Mouse (Mus musculus): Measurements from ENCODE around the gene Olfr1102. TPM values are rescaled to one million over a fixed set of nuclear protein-coding genes. Genes with fewer than 3 reads are reported as not detected.

Gene Olfr1102
- not detected in 2 replicates for polyA plus RNA-seq (2015; fragmentation: Nextera tagmentation; extraction: Ambion mirVana)

DNA sequence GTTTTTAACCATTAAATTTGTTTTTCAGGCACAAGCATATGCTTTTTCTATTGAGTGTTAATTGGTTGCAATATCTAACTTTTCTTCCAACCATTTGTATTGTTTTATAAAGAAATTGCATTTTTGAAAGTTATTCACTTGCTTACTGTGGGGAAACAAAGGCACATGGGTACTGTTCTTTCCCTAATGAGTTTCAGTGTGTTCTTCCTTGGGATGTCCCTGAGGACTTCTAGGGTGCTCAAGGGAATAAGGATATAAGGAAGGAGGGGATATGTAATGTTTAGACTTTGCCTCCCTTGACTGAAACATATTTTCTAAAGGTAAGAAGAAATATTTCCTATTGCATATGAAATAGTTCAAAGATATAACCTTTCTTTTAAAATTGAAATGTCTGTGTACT, at the start of gene Olfr1102:
TSS of gene Olfr1102 (plus strand) at position 301 of the 400 bp plus-strand sequence.
- no peak for ATAC-seq (ENCODE audit: insufficient read depth, low FRiP score)

DNA sequence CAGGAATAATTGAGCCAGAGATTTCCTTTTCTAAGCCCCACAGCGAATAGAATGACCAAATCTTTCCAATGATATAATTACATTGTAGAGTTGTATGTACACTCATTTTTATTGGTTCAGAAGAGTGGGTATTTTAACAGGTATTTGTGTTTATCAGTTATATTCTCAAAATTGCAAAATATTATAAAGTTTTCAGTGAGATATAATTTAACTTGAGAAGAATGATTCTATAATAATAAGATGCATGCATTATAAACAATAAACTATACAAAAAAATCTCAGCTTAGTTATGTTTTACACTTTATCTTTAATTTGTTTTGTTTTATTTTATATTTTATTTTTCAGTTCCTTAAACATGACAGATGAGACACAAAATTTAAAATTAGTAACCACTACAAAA, 37.6 kb upstream of the Olfr1102 start, which contains the start of gene Olfr1099:
TSS of gene Olfr1099 (minus strand) at position 101 of the 400 bp plus-strand sequence.
- H3K4me2 ChIP-seq (ENCODE audit: low read depth, low read length), result no peak within 1 kb of the TSS
- H3K27me3 ChIP-seq (ENCODE audit: control insufficient read depth, insufficient read depth, low read length), result no peaks in the 10 kb centered on the region
- no peak within 1 kb of the TSS for H3K9ac ChIP-seq (ENCODE audit: low read length)
- WGBS, result 83% methylated on average over 1 of the region's 1 CpGs
- H3K9me3 ChIP-seq (replicated peaks; ENCODE audit: control insufficient read depth, low read length), result no peaks in the 10 kb centered on the region
- no peaks in the 10 kb centered on the region for H3K4me1 ChIP-seq (ENCODE audit: control insufficient read depth, insufficient read depth, low read length)
- no peak within 1 kb of the TSS for H3K27ac ChIP-seq (ENCODE audit: low read length)
- no peak for ATAC-seq (ENCODE audit: insufficient read depth, low FRiP score)
- no peak within 1 kb of the TSS for H3K4me3 ChIP-seq (replicated peaks; ENCODE audit: low read length)
- no peaks in the 10 kb centered on the region for H3K36me3 ChIP-seq (ENCODE audit: control insufficient read depth, insufficient read depth, low read length)

More for the DNA sequence above, at the start of gene Olfr1102:
- H3K4me3 ChIP-seq (replicated peaks; ENCODE audit: low read length), result no peak within 1 kb of the TSS
- H3K27me3 ChIP-seq (ENCODE audit: control insufficient read depth, insufficient read depth, low read length), result no peaks in the 10 kb centered on the region
- no peak within 1 kb of the TSS for H3K4me2 ChIP-seq (ENCODE audit: low read depth, low read length)
- H3K4me1 ChIP-seq (ENCODE audit: control insufficient read depth, insufficient read depth, low read length), result no peaks in the 10 kb centered on the region
- H3K9me3 ChIP-seq (replicated peaks; ENCODE audit: control insufficient read depth, low read length), result no peaks in the 10 kb centered on the region
- no peak within 1 kb of the TSS for H3K9ac ChIP-seq (ENCODE audit: low read length)
- H3K36me3 ChIP-seq (ENCODE audit: control insufficient read depth, insufficient read depth, low read length), result no peaks in the 10 kb centered on the region
- no peak within 1 kb of the TSS for H3K27ac ChIP-seq (ENCODE audit: low read length)

DNA sequence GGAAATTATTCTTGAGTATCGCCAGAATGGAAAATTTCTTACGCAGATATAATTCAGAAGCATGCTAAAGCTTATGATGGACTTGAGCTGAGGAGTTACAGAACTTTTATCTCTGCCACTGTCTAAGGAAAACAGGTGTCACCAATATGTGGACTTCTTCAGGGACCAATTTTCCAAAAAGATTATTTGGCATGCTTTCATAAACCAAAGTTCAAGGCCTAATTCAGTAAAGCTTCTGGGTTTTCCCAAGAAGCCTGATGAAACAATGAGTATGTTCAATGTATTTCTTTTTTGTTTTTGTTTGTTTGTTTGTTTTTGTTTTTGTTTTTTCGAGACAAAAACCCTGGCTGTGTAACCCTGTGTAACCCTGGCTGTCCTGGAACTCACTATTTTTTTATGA, 18.3 kb upstream of the Olfr1102 start, which contains the start of gene Olfr1100:
TSS of gene Olfr1100 (minus strand) at position 101 of the 400 bp plus-strand sequence.
- H3K4me1 ChIP-seq (ENCODE audit: control insufficient read depth, insufficient read depth, low read length), result no peaks in the 10 kb centered on the region
- no peaks in the 10 kb centered on the region for H3K9me3 ChIP-seq (replicated peaks; ENCODE audit: control insufficient read depth, low read length)
- WGBS, result 73% methylated on average over 3 of the region's 3 CpGs
- H3K4me2 ChIP-seq (ENCODE audit: low read depth, low read length), result no peak within 1 kb of the TSS
- H3K9ac ChIP-seq (ENCODE audit: low read length), result no peak within 1 kb of the TSS
- H3K4me3 ChIP-seq (replicated peaks; ENCODE audit: low read length), result no peak within 1 kb of the TSS
- H3K27me3 ChIP-seq (ENCODE audit: control insufficient read depth, insufficient read depth, low read length), result no peaks in the 10 kb centered on the region
- no peaks in the 10 kb centered on the region for H3K36me3 ChIP-seq (ENCODE audit: control insufficient read depth, insufficient read depth, low read length)
- no peak within 1 kb of the TSS for H3K27ac ChIP-seq (ENCODE audit: low read length)
- ATAC-seq (ENCODE audit: insufficient read depth, low FRiP score), result no peak

- Histone ChIP-seq H3K4me2 (ENCODE audit: low read depth, low read length) (no peak within 1 kb of the TSS), H3K36me3 (ENCODE audit: control insufficient read depth, insufficient read depth, low read length) (no peaks in the 10 kb centered on the region), H3K4me3 (replicated peaks; ENCODE audit: low read length) (no peak within 1 kb of the TSS), H3K9ac (ENCODE audit: low read length) (no peak within 1 kb of the TSS), H3K27me3 (ENCODE audit: control insufficient read depth, insufficient read depth, low read length) (no peaks in the 10 kb centered on the region), H3K9me3 (replicated peaks; ENCODE audit: control insufficient read depth, low read length) (no peaks in the 10 kb centered on the region), H3K27ac (ENCODE audit: low read length) (no peak within 1 kb of the TSS), H3K4me1 (ENCODE audit: control insufficient read depth, insufficient read depth, low read length) (no peaks in the 10 kb centered on the region)
- WGBS, result 73% methylated on average over 3 of the region's 3 CpGs
- no peak for ATAC-seq (ENCODE audit: insufficient read depth, low FRiP score)
Observed at GRCm38 (mm10) chr2:86991121-86991520, 7.1 kb upstream of the Olfr1102 start, which contains the start of gene Olfr1101. Gene Olfr1101, minus strand, starts transcription at chr2:86991221.

DNA sequence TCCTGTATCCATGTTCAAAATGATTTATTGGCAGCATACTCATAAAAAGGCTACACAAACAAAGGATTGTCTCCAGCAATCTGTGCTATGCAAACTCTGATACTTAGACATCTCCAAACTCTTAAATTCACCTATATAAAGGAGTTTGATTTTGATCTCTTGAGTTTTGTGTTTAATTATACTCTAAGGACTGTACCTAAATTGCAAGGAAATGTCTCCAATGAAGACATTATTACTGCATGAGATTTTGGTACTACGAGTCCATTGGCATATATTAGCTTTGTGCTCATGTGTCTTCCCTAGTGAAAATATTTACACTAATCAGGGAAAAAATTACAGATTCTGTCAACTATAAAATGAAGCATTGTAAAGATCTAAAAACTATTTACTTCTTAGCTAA, 28.8 kb downstream of the Olfr1102 start, which contains the start of gene Olfr1104:
TSS of gene Olfr1104 (minus strand) at position 101 of the 400 bp plus-strand sequence.
- Histone ChIP-seq H3K27me3 (ENCODE audit: control insufficient read depth, insufficient read depth, low read length) (no peaks in the 10 kb centered on the region), H3K9me3 (replicated peaks; ENCODE audit: control insufficient read depth, low read length) (no peaks in the 10 kb centered on the region), H3K27ac (ENCODE audit: low read length) (no peak within 1 kb of the TSS), H3K36me3 (ENCODE audit: control insufficient read depth, insufficient read depth, low read length) (no peaks in the 10 kb centered on the region), H3K4me2 (ENCODE audit: low read depth, low read length) (no peak within 1 kb of the TSS), H3K4me1 (ENCODE audit: control insufficient read depth, insufficient read depth, low read length) (no peaks in the 10 kb centered on the region), H3K9ac (ENCODE audit: low read length) (no peak within 1 kb of the TSS), H3K4me3 (replicated peaks; ENCODE audit: low read length) (no peak within 1 kb of the TSS)
- WGBS, result 69% methylated on average over 1 of the region's 1 CpGs
- ATAC-seq (ENCODE audit: insufficient read depth, low FRiP score), result no peak

DNA sequence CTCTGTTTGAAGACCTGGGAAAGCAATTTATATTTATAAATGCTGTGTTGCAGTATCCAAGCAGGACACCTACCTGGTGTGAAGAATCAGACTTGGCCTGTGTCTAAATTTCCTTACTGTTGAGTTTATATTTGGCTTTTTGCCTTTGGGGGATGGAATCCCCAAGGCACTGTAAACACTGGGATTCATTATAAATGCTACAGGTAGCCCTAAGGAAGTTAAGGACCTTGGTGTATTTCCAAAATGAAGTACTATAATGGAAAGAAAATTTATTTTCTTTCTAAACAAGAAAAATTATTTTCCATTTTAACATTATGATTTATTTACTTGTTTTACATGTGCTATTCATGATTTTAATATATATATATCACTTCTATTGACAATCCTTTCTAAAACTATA, 38.2 kb downstream of the Olfr1102 start, which contains the start of gene Olfr1105:
TSS of gene Olfr1105 (minus strand) at position 101 of the 400 bp plus-strand sequence.
- no peak within 1 kb of the TSS for H3K4me3 ChIP-seq (replicated peaks; ENCODE audit: low read length)

DNA sequence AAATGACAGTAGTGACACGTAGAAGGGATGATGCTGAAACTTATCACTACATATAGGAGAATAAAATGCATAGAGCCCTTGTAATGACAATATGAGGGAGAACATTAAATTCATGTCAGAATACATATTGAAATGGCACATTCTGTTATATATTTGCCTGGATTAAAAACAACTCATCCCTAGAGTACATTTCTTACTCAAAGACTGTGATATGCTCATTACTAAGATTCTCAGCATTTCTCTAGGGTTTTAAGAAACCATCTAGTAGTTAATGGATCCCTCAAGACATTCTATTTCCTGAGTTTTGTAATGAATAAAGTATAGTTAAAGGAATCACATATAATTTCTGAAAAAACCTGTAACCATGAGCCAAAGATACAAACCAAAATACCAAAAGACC, 54.0 kb downstream of the Olfr1102 start, which contains the start of gene Olfr1106:
TSS of gene Olfr1106 (minus strand) at position 101 of the 400 bp plus-strand sequence.
- H3K9me3 ChIP-seq (replicated peaks; ENCODE audit: control insufficient read depth, low read length), result no peaks in the 10 kb centered on the region
- 67% methylated on average over 1 of the region's 1 CpGs for WGBS

More for the DNA sequence above, 38.2 kb downstream of the Olfr1102 start, which contains the start of gene Olfr1105:
- Histone ChIP-seq H3K4me1 (ENCODE audit: control insufficient read depth, insufficient read depth, low read length) (no peaks in the 10 kb centered on the region), H3K4me2 (ENCODE audit: low read depth, low read length) (no peak within 1 kb of the TSS), H3K27me3 (ENCODE audit: control insufficient read depth, insufficient read depth, low read length) (no peaks in the 10 kb centered on the region), H3K9me3 (replicated peaks; ENCODE audit: control insufficient read depth, low read length) (no peaks in the 10 kb centered on the region), H3K27ac (ENCODE audit: low read length) (no peak within 1 kb of the TSS), H3K36me3 (ENCODE audit: control insufficient read depth, insufficient read depth, low read length) (no peaks in the 10 kb centered on the region), H3K9ac (ENCODE audit: low read length) (no peak within 1 kb of the TSS)
- ATAC-seq (ENCODE audit: insufficient read depth, low FRiP score), result no peak

More for the DNA sequence above, 54.0 kb downstream of the Olfr1102 start, which contains the start of gene Olfr1106:
- no peak within 1 kb of the TSS for H3K9ac ChIP-seq (ENCODE audit: low read length)
- H3K4me1 ChIP-seq (ENCODE audit: control insufficient read depth, insufficient read depth, low read length), result no peaks in the 10 kb centered on the region
- H3K4me3 ChIP-seq (replicated peaks; ENCODE audit: low read length), result no peak within 1 kb of the TSS
- H3K27ac ChIP-seq (ENCODE audit: low read length), result no peak within 1 kb of the TSS
- no peaks in the 10 kb centered on the region for H3K27me3 ChIP-seq (ENCODE audit: control insufficient read depth, insufficient read depth, low read length)
- no peak for ATAC-seq (ENCODE audit: insufficient read depth, low FRiP score)
- no peak within 1 kb of the TSS for H3K4me2 ChIP-seq (ENCODE audit: low read depth, low read length)
- no peaks in the 10 kb centered on the region for H3K36me3 ChIP-seq (ENCODE audit: control insufficient read depth, insufficient read depth, low read length)

Other genes with a start within 250 kb of the Olfr1102 start
- gene Olfr1090, start 239.4 kb upstream of the Olfr1102 start, polyA plus RNA-seq (2015; fragmentation: Nextera tagmentation; extraction: Ambion mirVana), result not detected in 2 replicates
- gene Olfr1093, start 215.9 kb upstream of the Olfr1102 start, polyA plus RNA-seq (2015; fragmentation: Nextera tagmentation; extraction: Ambion mirVana), result not detected in 2 replicates
- not detected in 2 replicates for gene Olfr141, start 188.4 kb upstream of the Olfr1102 start, polyA plus RNA-seq (2015; fragmentation: Nextera tagmentation; extraction: Ambion mirVana)
- not detected in 2 replicates for gene Olfr1094, start 173.7 kb upstream of the Olfr1102 start, polyA plus RNA-seq (2015; fragmentation: Nextera tagmentation; extraction: Ambion mirVana)
- not detected in 2 replicates for gene Olfr1095, start 146.7 kb upstream of the Olfr1102 start, polyA plus RNA-seq (2015; fragmentation: Nextera tagmentation; extraction: Ambion mirVana)
- not detected in 2 replicates for gene Gm13723, start 123.6 kb upstream of the Olfr1102 start, polyA plus RNA-seq (2015; fragmentation: Nextera tagmentation; extraction: Ambion mirVana)
- gene Olfr1097, start 106.2 kb upstream of the Olfr1102 start, polyA plus RNA-seq (2015; fragmentation: Nextera tagmentation; extraction: Ambion mirVana), result not detected in 2 replicates
- not detected in 2 replicates for gene Olfr1098, start 73.9 kb upstream of the Olfr1102 start, polyA plus RNA-seq (2015; fragmentation: Nextera tagmentation; extraction: Ambion mirVana)
- not detected in 2 replicates for gene Olfr1099, start 37.7 kb upstream of the Olfr1102 start, polyA plus RNA-seq (2015; fragmentation: Nextera tagmentation; extraction: Ambion mirVana)
- gene Olfr1100, start 18.4 kb upstream of the Olfr1102 start, polyA plus RNA-seq (2015; fragmentation: Nextera tagmentation; extraction: Ambion mirVana), result not detected in 2 replicates
- not detected in 2 replicates for gene Olfr1101, start 7.2 kb upstream of the Olfr1102 start, polyA plus RNA-seq (2015; fragmentation: Nextera tagmentation; extraction: Ambion mirVana)
- not detected in 2 replicates for gene Olfr1104, start 28.7 kb downstream of the Olfr1102 start, polyA plus RNA-seq (2015; fragmentation: Nextera tagmentation; extraction: Ambion mirVana)
- not detected in 2 replicates for gene Olfr1105, start 38.1 kb downstream of the Olfr1102 start, polyA plus RNA-seq (2015; fragmentation: Nextera tagmentation; extraction: Ambion mirVana)
- gene Olfr1106, start 53.9 kb downstream of the Olfr1102 start, polyA plus RNA-seq (2015; fragmentation: Nextera tagmentation; extraction: Ambion mirVana), result not detected in 2 replicates
- gene Olfr1107, start 77.4 kb downstream of the Olfr1102 start, polyA plus RNA-seq (2015; fragmentation: Nextera tagmentation; extraction: Ambion mirVana), result not detected in 2 replicates
- not detected in 2 replicates for gene Olfr1109, start 97.6 kb downstream of the Olfr1102 start, polyA plus RNA-seq (2015; fragmentation: Nextera tagmentation; extraction: Ambion mirVana)
- gene Olfr259, start 116.2 kb downstream of the Olfr1102 start, polyA plus RNA-seq (2015; fragmentation: Nextera tagmentation; extraction: Ambion mirVana), result not detected in 2 replicates
- gene Olfr1110, start 141.9 kb downstream of the Olfr1102 start, polyA plus RNA-seq (2015; fragmentation: Nextera tagmentation; extraction: Ambion mirVana), result not detected in 2 replicates
- not detected in 2 replicates for gene Olfr1111, start 154.2 kb downstream of the Olfr1102 start, polyA plus RNA-seq (2015; fragmentation: Nextera tagmentation; extraction: Ambion mirVana)
- gene Olfr1112, start 189.4 kb downstream of the Olfr1102 start, polyA plus RNA-seq (2015; fragmentation: Nextera tagmentation; extraction: Ambion mirVana), result not detected in 2 replicates
- not detected in 2 replicates for gene Olfr1113, start 210.6 kb downstream of the Olfr1102 start, polyA plus RNA-seq (2015; fragmentation: Nextera tagmentation; extraction: Ambion mirVana)
- gene Olfr1115, start 249.6 kb downstream of the Olfr1102 start, polyA plus RNA-seq (2015; fragmentation: Nextera tagmentation; extraction: Ambion mirVana), result not detected in 2 replicates

Measured in stomach, embryonic 16.5 days (tissue).